Mouse (Mus musculus) stomach, embryonic 15.5 days (tissue): ENCODE measurements at regions not wholly inside any gene's neighbourhood (a gene's known extent, or its start where the extent isn't known, plus 50 kb on each side); places are given as distances from the start of the nearest gene placed in this dataset.

Source experiments
- ATAC-seq: fragments of 200-750 bp; cut with Nextera tagmentation; 2 replicates; pipeline ENCODE4 v1.8.0; 2017; ENCODE audit warnings: low read depth, moderate number of reproducible peaks, moderate TSS enrichment; ENCODE audit not compliant: insufficient read depth, low FRiP score
- H3K27ac ChIP-seq: fragments of 300-500 bp; sonication (generic); 2 replicates; pipeline ENCODE4 v1.5.1; 2015; ENCODE audit warnings: mild to moderate bottlenecking, inconsistent platforms
- H3K27me3 ChIP-seq: fragments of 300-500 bp; sonication (generic); replicated peaks from 2 replicates; pipeline ENCODE4 v1.6.1; 2015; ENCODE audit warnings: inconsistent platforms
- H3K36me3 ChIP-seq: fragments of 300-500 bp; sonication (generic); 2 replicates; pipeline ENCODE4 v1.6.1; 2015; ENCODE audit warnings: inconsistent platforms
- H3K4me1 ChIP-seq: fragments of 300-500 bp; sonication (generic); 2 replicates; pipeline ENCODE4 v1.6.1; 2015; ENCODE audit warnings: inconsistent platforms
- H3K4me2 ChIP-seq: fragments of 300-500 bp; sonication (generic); 2 replicates; pipeline ENCODE4 v1.6.1; 2015; ENCODE audit warnings: mild to moderate bottlenecking, inconsistent platforms
- H3K4me3 ChIP-seq: fragments of 300-500 bp; sonication (generic); replicated peaks from 2 replicates; pipeline ENCODE4 v1.5.1; 2015; ENCODE audit warnings: inconsistent platforms
- H3K9ac ChIP-seq: fragments of 300-500 bp; sonication (generic); 2 replicates; pipeline ENCODE4 v1.6.1; 2015; ENCODE audit warnings: inconsistent platforms
- H3K9me3 ChIP-seq: fragments of 300-500 bp; sonication (generic); 2 replicates; pipeline ENCODE4 v1.6.1; 2016; ENCODE audit warnings: inconsistent platforms
- WGBS: fragments of 180-500 bp; shearing (Covaris S2); methylation state at CpG from one replicate; pipeline ENCODE4 v1.1.7; 2015; 5-methylcytosine and 5-hydroxymethylcytosine counted together

- Histone ChIP-seq H3K4me2 (no peak overlapping the region), H3K9me3 (no peaks in the 10 kb centered on the region), H3K27me3 (no peaks in the 10 kb centered on the region), H3K36me3 (no peaks in the 10 kb centered on the region), H3K27ac (no peak overlapping the region), H3K4me1 (no peaks in the 10 kb centered on the region), H3K9ac (no peak overlapping the region), H3K4me3 (no peak overlapping the region)
- no peak for ATAC-seq
- WGBS = 42% methylated on average over 5 of the region's 5 CpGs
Observed at GRCm38 (mm10) chr8:49069451-49069850, 225.7 kb upstream of the Tenm3 start.

GRCm38 (mm10) chr8:49063256-49063655 lies 219.5 kb upstream of the Tenm3 start:
- Histone ChIP-seq H3K9me3 (no peaks in the 10 kb centered on the region), H3K4me3 (no peak overlapping the region)
- ATAC-seq = no peak

GRCm38 (mm10) chr8:49043236-49043635 lies 199.5 kb upstream of the Tenm3 start:
- H3K36me3 ChIP-seq = no peaks in the 10 kb centered on the region
- H3K27ac ChIP-seq = no peak overlapping the region
- H3K4me1 ChIP-seq = no peaks in the 10 kb centered on the region
- no peak overlapping the region for H3K4me3 ChIP-seq
- no peaks in the 10 kb centered on the region for H3K27me3 ChIP-seq
- no peaks in the 10 kb centered on the region for H3K9me3 ChIP-seq
- H3K4me2 ChIP-seq = no peak overlapping the region
- 78% methylated on average over 6 of the region's 6 CpGs for WGBS
- ATAC-seq = no peak
- H3K9ac ChIP-seq = no peak overlapping the region

More at GRCm38 (mm10) chr8:49063256-49063655, 219.5 kb upstream of the Tenm3 start:
- Histone ChIP-seq H3K27ac (no peak overlapping the region), H3K9ac (no peak overlapping the region), H3K36me3 (no peaks in the 10 kb centered on the region), H3K4me2 (no peak overlapping the region), H3K4me1 (no peaks in the 10 kb centered on the region), H3K27me3 (no peaks in the 10 kb centered on the region)
- WGBS = 61% methylated on average over 3 of the region's 3 CpGs

- Histone ChIP-seq H3K4me2 (no peak overlapping the region), H3K4me1 (no peaks in the 10 kb centered on the region), H3K36me3 (no peaks in the 10 kb centered on the region), H3K9ac (no peak overlapping the region), H3K4me3 (no peak overlapping the region), H3K9me3 (no peaks in the 10 kb centered on the region), H3K27ac (no peak overlapping the region), H3K27me3 (no peaks in the 10 kb centered on the region)
- ATAC-seq = no peak
- 77% methylated on average over 5 of the region's 5 CpGs for WGBS
Observed at GRCm38 (mm10) chr8:49035970-49036700, 192.4 kb upstream of the Tenm3 start.

GRCm38 (mm10) chr8:49035519-49035918 lies 191.8 kb upstream of the Tenm3 start:
- no peak overlapping the region for H3K9ac ChIP-seq
- no peaks in the 10 kb centered on the region for H3K4me1 ChIP-seq
- H3K27me3 ChIP-seq = no peaks in the 10 kb centered on the region
- ATAC-seq = no peak
- no peaks in the 10 kb centered on the region for H3K36me3 ChIP-seq
- H3K4me2 ChIP-seq = no peak overlapping the region
- no peak overlapping the region for H3K4me3 ChIP-seq
- no peaks in the 10 kb centered on the region for H3K9me3 ChIP-seq
- H3K27ac ChIP-seq = no peak overlapping the region
- WGBS = 49% methylated on average over 8 of the region's 8 CpGs

- Histone ChIP-seq H3K9me3 (no peaks in the 10 kb centered on the region), H3K4me2 (no peak overlapping the region), H3K27ac (no peak overlapping the region), H3K9ac (no peak overlapping the region), H3K4me3 (no peak overlapping the region), H3K36me3 (no peaks in the 10 kb centered on the region), H3K4me1 (no peaks in the 10 kb centered on the region), H3K27me3 (no peaks in the 10 kb centered on the region)
- no peak for ATAC-seq
- 74% methylated on average over 5 of the region's 5 CpGs for WGBS
Observed at GRCm38 (mm10) chr8:49030255-49030654, 186.5 kb upstream of the Tenm3 start.

- Histone ChIP-seq H3K9me3 (no peaks in the 10 kb centered on the region), H3K27ac (no peak overlapping the region), H3K4me3 (no peak overlapping the region), H3K4me1 (no peaks in the 10 kb centered on the region), H3K4me2 (no peak overlapping the region), H3K9ac (no peak overlapping the region), H3K36me3 (no peaks in the 10 kb centered on the region), H3K27me3 (no peaks in the 10 kb centered on the region)
- 94% methylated on average over 3 of the region's 3 CpGs for WGBS
- no peak for ATAC-seq
Observed at GRCm38 (mm10) chr8:49017741-49018140, 174.0 kb upstream of the Tenm3 start.

GRCm38 (mm10) chr8:49015701-49016100 lies 171.9 kb upstream of the Tenm3 start:
- Histone ChIP-seq H3K9me3 (no peaks in the 10 kb centered on the region), H3K36me3 (no peaks in the 10 kb centered on the region), H3K27ac (no peak overlapping the region), H3K9ac (no peak overlapping the region), H3K4me3 (no peak overlapping the region), H3K27me3 (no peaks in the 10 kb centered on the region), H3K4me2 (no peak overlapping the region), H3K4me1 (no peaks in the 10 kb centered on the region)
- 47% methylated on average over 7 of the region's 7 CpGs for WGBS
- no peak for ATAC-seq

GRCm38 (mm10) chr8:49015200-49015599 lies 171.4 kb upstream of the Tenm3 start:
- Histone ChIP-seq H3K27ac (no peak overlapping the region), H3K4me1 (no peaks in the 10 kb centered on the region), H3K27me3 (no peaks in the 10 kb centered on the region), H3K36me3 (no peaks in the 10 kb centered on the region), H3K4me2 (no peak overlapping the region), H3K9me3 (no peaks in the 10 kb centered on the region), H3K4me3 (no peak overlapping the region), H3K9ac (no peak overlapping the region)
- ATAC-seq = no peak
- 42% methylated on average over 8 of the region's 8 CpGs for WGBS

GRCm38 (mm10) chr8:49006236-49006965 lies 162.7 kb upstream of the Tenm3 start:
- Histone ChIP-seq H3K4me3 (no peak overlapping the region), H3K4me1 (no peaks in the 10 kb centered on the region), H3K4me2 (no peak overlapping the region), H3K27ac (no peak overlapping the region), H3K36me3 (no peaks in the 10 kb centered on the region), H3K9me3 (no peaks in the 10 kb centered on the region), H3K9ac (no peak overlapping the region), H3K27me3 (no peaks in the 10 kb centered on the region)
- ATAC-seq = peak; percentile 47; the same call in 1 of the 2 replicates
- WGBS = 53% methylated on average over 11 of the region's 11 CpGs

- Histone ChIP-seq H3K36me3 (no peaks in the 10 kb centered on the region), H3K4me2 (no peak overlapping the region), H3K4me1 (no peaks in the 10 kb centered on the region), H3K27ac (no peak overlapping the region), H3K4me3 (no peak overlapping the region), H3K9ac (no peak overlapping the region), H3K9me3 (no peaks in the 10 kb centered on the region), H3K27me3 (no peaks in the 10 kb centered on the region)
- ATAC-seq = no peak
- whole genome bisulfite sequencing = 49% methylated on average over 8 of the region's 8 CpGs
Observed at GRCm38 (mm10) chr8:48981667-48982066, 137.9 kb upstream of the Tenm3 start.

- no peak overlapping the region for H3K4me2 ChIP-seq
- no peak overlapping the region for H3K4me3 ChIP-seq
- 75% methylated on average over 7 of the region's 7 CpGs for WGBS
- no peak overlapping the region for H3K27ac ChIP-seq
- ATAC-seq = no peak
- H3K27me3 ChIP-seq = no peaks in the 10 kb centered on the region
- H3K36me3 ChIP-seq = no peaks in the 10 kb centered on the region
- H3K9me3 ChIP-seq = no peaks in the 10 kb centered on the region
- no peak overlapping the region for H3K9ac ChIP-seq
- H3K4me1 ChIP-seq = no peaks in the 10 kb centered on the region
Observed at GRCm38 (mm10) chr8:48980755-48981154, 137.0 kb upstream of the Tenm3 start.
